Mouse (Mus musculus): ENCODE data around the gene Clk1. TPM values are rescaled to one million over a fixed set of nuclear protein-coding genes. Genes with fewer than 3 reads are reported as not detected.

Clk1 gene
- polyA plus RNA-seq (2012; rRNA removed): 204 and 259 TPM in 2 replicates

DNA sequence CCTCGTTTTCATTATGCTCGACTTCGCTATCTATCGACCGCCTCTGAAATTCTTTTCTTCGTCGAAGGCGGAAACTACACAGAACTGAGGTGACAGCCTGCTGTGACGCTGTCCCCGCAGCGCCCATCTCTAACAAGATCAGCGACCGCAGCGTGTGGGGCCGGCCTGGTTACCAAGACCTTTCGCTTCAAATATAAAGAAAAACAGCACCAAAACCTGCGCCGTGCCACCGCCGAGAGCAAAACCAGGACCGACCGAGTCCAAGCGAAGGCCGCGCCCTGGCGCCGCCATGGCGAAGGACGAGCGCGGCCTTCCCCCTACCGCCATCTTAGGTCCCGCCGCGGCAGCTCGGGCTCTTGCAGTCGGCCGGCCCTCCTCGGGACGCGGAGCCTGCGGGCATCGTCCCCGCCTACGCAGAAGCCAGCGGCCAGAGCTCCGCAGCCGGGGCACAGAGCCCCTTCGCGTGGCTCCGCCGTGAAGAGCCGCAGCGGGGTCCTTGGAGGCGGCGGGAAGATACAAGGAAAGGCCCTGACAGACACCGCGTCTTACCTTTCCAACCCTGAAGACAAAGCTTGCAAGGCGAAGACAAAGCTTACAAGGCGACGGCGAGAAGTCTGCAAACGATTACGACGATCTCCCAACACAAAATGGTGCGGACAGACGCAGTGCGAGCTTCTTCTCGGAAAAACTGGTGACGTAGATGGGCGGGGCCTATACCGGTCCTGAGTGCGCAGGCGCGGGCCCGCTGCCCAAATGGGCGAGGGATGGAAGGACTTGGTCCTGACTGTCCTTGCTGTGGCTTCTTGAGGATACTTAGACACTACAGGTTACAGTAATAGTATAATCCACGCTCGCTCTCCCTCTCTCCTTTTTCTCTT is at the start of gene Clk1:
TSS of gene Clk1 (minus strand) at position 696 of the 878 bp plus-strand sequence.
- peak; percentile 97 for DNase-seq (ENCODE audit: low read depth)
- TF ChIP-seq POLR2A (IDR thresholded peaks at IDR 0.05; ENCODE audit: borderline replicate concordance, extremely low read depth, insufficient read depth, insufficient read length, poor library complexity, severe bottlenecking): peak; percentile 81; the same call in 1 of the 2 replicates
- no peak for TF ChIP-seq CTCF (IDR thresholded peaks at IDR 0.05; ENCODE audit: borderline replicate concordance, extremely low read depth, insufficient read depth, insufficient read length)

- TF ChIP-seq POLR2A (IDR thresholded peaks at IDR 0.05; ENCODE audit: borderline replicate concordance, extremely low read depth, insufficient read depth, insufficient read length, poor library complexity, severe bottlenecking) (no peak), CTCF (IDR thresholded peaks at IDR 0.05; ENCODE audit: borderline replicate concordance, extremely low read depth, insufficient read depth, insufficient read length) (no peak)
- DNase-seq (ENCODE audit: low read depth): no peak
These were observed 41.7 kb upstream of the Clk1 start for GRCm38 (mm10) chr1:58465561-58465960.

DNA sequence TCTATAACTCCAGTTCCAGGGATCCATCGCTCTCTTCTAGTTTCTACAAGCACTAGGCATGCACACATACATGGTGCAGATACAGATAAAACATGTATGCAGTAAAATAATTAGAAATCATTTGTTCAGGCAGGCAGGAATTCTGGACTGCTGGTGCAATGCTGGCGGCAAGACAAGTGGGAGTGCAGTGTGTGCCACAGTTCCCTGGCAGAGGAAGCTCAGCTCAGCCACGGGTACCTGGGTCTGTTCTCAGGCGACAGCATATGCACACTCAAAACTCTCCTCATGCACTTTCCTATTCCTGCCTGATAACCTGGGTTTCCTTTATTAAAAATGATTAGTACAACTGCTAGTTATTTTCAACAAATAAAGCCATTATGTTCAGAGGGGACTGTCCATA is 41.2 kb upstream of the Clk1 start:
- DNase-seq (ENCODE audit: low read depth): no peak
- TF ChIP-seq POLR2A (IDR thresholded peaks at IDR 0.05; ENCODE audit: borderline replicate concordance, extremely low read depth, insufficient read depth, insufficient read length, poor library complexity, severe bottlenecking): no peak
- TF ChIP-seq CTCF (IDR thresholded peaks at IDR 0.05; ENCODE audit: borderline replicate concordance, extremely low read depth, insufficient read depth, insufficient read length): no peak

DNA sequence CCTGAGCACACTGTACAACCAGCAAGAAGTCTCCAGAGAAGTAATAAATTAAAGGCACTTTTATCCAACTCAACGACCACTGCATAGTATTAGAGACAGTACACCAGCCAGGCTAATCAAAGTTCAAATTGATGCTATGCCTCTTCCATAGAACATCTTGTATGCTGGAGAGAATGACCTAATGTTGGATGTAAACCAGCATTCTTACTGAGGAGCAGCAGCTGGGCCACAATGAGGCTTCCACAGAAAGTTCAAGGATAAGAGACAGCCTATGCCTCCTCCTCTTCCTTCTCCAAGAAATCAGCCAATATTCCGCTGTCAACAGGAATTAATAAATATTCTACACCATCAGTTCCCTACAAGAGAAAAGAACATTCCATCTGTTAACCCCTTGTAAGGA is 40.1 kb upstream of the Clk1 start:
- no peak for DNase-seq (ENCODE audit: low read depth)
- TF ChIP-seq POLR2A (IDR thresholded peaks at IDR 0.05; ENCODE audit: borderline replicate concordance, extremely low read depth, insufficient read depth, insufficient read length, poor library complexity, severe bottlenecking): no peak
- TF ChIP-seq CTCF (IDR thresholded peaks at IDR 0.05; ENCODE audit: borderline replicate concordance, extremely low read depth, insufficient read depth, insufficient read length): no peak

DNA sequence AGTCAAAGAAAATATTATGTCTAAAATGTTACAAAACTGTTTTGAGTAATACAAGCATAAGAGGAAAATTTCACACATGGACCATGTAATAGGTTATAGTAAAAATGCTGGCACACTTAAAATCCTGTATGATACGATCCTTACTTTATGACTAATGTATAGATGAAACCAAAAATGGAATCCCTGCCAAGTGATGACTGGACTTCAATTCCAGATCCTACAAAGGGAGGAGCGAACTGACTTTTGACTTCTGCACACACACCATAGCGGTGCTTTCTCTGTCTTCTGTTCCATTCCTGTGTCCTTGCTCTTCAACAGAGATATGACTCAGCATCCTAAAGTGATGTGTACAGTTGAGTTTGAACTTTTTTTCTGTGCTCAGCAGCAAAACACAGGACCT is 36.7 kb upstream of the Clk1 start:
- no peak for TF ChIP-seq POLR2A (IDR thresholded peaks at IDR 0.05; ENCODE audit: borderline replicate concordance, extremely low read depth, insufficient read depth, insufficient read length, poor library complexity, severe bottlenecking)
- no peak for TF ChIP-seq CTCF (IDR thresholded peaks at IDR 0.05; ENCODE audit: borderline replicate concordance, extremely low read depth, insufficient read depth, insufficient read length)
- no peak for DNase-seq (ENCODE audit: low read depth)

GRCm38 (mm10) chr1:58458867-58459266 is 35.0 kb upstream of the Clk1 start:
- TF ChIP-seq POLR2A (IDR thresholded peaks at IDR 0.05; ENCODE audit: borderline replicate concordance, extremely low read depth, insufficient read depth, insufficient read length, poor library complexity, severe bottlenecking): no peak
- peak; percentile 22 for DNase-seq (ENCODE audit: low read depth)

DNA sequence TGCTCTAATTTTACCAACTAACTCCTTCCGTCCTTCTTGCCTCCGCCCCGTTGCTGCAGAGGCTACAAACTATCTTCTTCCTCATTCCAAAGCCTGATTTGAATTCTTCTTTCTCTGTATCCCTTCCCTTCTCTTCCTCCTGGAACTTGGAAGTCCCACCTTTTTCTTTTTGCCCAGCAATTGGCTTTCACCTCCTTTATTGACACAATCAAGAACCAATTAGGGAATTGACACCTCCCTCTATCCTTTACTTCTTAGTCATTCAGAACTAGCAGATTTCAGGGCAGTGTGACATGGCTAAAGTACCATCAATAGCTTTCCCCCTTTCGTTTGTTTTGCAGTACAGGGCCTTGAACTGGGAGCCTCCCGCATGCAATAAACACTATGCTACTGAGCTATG is 34.3 kb upstream of the Clk1 start:
- TF ChIP-seq POLR2A (IDR thresholded peaks at IDR 0.05; ENCODE audit: borderline replicate concordance, extremely low read depth, insufficient read depth, insufficient read length, poor library complexity, severe bottlenecking): no peak
- no peak for TF ChIP-seq CTCF (IDR thresholded peaks at IDR 0.05; ENCODE audit: borderline replicate concordance, extremely low read depth, insufficient read depth, insufficient read length)

DNA sequence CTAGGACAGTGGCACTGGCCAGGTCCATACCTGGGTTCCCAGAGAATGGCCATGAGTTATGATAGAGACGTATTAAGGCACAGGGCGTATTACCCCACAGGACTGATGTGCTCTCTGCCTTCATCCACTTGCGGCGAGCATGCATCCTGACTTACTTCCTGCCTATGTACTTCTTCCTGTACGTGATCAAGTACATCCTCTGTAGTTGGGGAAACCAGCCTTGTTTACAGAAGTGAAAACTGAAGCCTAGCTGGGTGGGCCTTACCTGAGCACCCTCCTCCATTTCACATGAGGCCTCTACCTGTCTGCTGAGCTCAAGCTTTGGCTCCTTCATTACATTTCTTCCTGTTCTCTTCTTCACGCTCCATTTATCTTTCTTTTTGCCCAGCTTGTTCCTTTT is 30.4 kb upstream of the Clk1 start:
- DNase-seq (ENCODE audit: low read depth): no peak
- no peak for TF ChIP-seq CTCF (IDR thresholded peaks at IDR 0.05; ENCODE audit: borderline replicate concordance, extremely low read depth, insufficient read depth, insufficient read length)
- TF ChIP-seq POLR2A (IDR thresholded peaks at IDR 0.05; ENCODE audit: borderline replicate concordance, extremely low read depth, insufficient read depth, insufficient read length, poor library complexity, severe bottlenecking): no peak

More for the DNA sequence above, 34.3 kb upstream of the Clk1 start:
- no peak for DNase-seq (ENCODE audit: low read depth)

GRCm38 (mm10) chr1:58448396-58448795 is 24.5 kb upstream of the Clk1 start:
- no peak for TF ChIP-seq POLR2A (IDR thresholded peaks at IDR 0.05; ENCODE audit: borderline replicate concordance, extremely low read depth, insufficient read depth, insufficient read length, poor library complexity, severe bottlenecking)
- no peak for TF ChIP-seq CTCF (IDR thresholded peaks at IDR 0.05; ENCODE audit: borderline replicate concordance, extremely low read depth, insufficient read depth, insufficient read length)
- DNase-seq (ENCODE audit: low read depth): no peak

DNA sequence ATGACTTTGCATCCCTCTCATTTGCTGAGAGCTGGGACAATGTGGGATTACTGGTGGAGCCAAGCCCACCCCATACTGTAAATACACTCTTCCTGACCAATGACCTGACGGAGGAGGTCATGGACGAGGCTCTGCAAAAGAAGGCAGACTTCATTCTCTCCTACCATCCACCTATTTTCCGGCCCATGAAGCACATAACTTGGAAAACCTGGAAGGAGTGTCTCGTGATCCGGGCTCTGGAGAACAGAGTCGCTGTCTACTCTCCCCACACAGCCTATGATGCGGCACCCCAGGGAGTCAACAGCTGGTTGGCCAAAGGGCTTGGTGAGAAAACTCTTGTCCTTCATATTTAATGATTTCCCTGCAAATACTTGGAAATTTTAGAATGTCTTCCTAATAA is 23.9 kb upstream of the Clk1 start:
- TF ChIP-seq POLR2A (IDR thresholded peaks at IDR 0.05; ENCODE audit: borderline replicate concordance, extremely low read depth, insufficient read depth, insufficient read length, poor library complexity, severe bottlenecking): no peak
- TF ChIP-seq CTCF (IDR thresholded peaks at IDR 0.05; ENCODE audit: borderline replicate concordance, extremely low read depth, insufficient read depth, insufficient read length): no peak
- no peak for DNase-seq (ENCODE audit: low read depth)

- TF ChIP-seq CTCF (IDR thresholded peaks at IDR 0.05; ENCODE audit: borderline replicate concordance, extremely low read depth, insufficient read depth, insufficient read length) (no peak), POLR2A (IDR thresholded peaks at IDR 0.05; ENCODE audit: borderline replicate concordance, extremely low read depth, insufficient read depth, insufficient read length, poor library complexity, severe bottlenecking) (no peak)
- no peak for DNase-seq (ENCODE audit: low read depth)
These were observed 22.0 kb upstream of the Clk1 start for GRCm38 (mm10) chr1:58445861-58446260.

- TF ChIP-seq CTCF (IDR thresholded peaks at IDR 0.05; ENCODE audit: borderline replicate concordance, extremely low read depth, insufficient read depth, insufficient read length): no peak
- peak; percentile 59; the same call in 1 of the 2 replicates for TF ChIP-seq POLR2A (IDR thresholded peaks at IDR 0.05; ENCODE audit: borderline replicate concordance, extremely low read depth, insufficient read depth, insufficient read length, poor library complexity, severe bottlenecking)
These were observed 21.4 kb upstream of the Clk1 start, which contains the start of the genes Nif3l1 and Ppil3 for GRCm38 (mm10) chr1:58445143-58445722. TSS of gene Nif3l1 (plus strand) at chr1:58445151. TSS of gene Ppil3 (minus strand) at chr1:58445486.

More at GRCm38 (mm10) chr1:58445143-58445722, 21.4 kb upstream of the Clk1 start, which contains the start of the genes Nif3l1 and Ppil3:
- DNase-seq (ENCODE audit: low read depth): peak; percentile 98

Measured in brain, embryonic 14.5 days (tissue).